Mouse (Mus musculus) spleen, adult 2 months (tissue): ENCODE results near the gene Cetn3.

Experiments
- CTCF ChIP-seq: fragments of 200-500 bp; IDR thresholded peaks from 2 replicates; pipeline ENCODE4 v1.5.1; 2011; ENCODE audit warnings: mild to moderate bottlenecking, inconsistent platforms; ENCODE audit not compliant: insufficient read depth, insufficient read length, insufficient replicate concordance; ENCODE audit errors: extremely low read depth
- POLR2A ChIP-seq: fragments of 200-500 bp; IDR thresholded peaks from 2 replicates; pipeline ENCODE4 v1.6.1; 2011; ENCODE audit warnings: low read depth, low read length, inconsistent platforms

DNA sequence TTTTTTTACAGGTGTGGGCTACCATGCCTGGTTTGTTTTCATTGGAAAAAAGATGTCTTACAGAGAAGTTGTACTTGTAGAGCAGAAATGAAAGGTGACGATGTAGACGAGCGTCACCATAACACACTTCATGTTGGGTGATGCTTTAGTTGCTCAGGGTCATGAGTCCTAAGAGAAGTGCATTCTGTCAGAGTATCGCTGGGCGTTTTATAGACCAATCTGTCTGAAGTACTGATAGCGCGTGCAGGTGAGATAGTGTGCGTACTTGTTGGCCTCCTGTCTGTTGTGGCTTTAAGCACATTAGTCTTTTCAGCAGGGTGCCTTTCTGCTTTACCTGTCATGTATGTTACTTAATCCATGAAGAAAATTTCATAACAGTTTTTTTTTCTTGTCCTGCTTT, 7.3 kb downstream of the Cetn3 start:
- TF ChIP-seq POLR2A (no peak), CTCF (no peak)
